Mouse (Mus musculus) liver, embryonic 11.5 days (tissue): Measurements from ENCODE around the gene Zfp648. TPM values are rescaled to one million over a fixed set of nuclear protein-coding genes. Genes with fewer than 3 reads are reported as not detected.

Experiments
- ATAC-seq: fragments of 200-750 bp; cut with Nextera tagmentation; replicated peaks from 2 replicates; pipeline ENCODE4 v1.8.0; 2017; ENCODE audit warnings: moderate number of reproducible peaks, mild to moderate bottlenecking, moderate TSS enrichment, moderate library complexity; ENCODE audit not compliant: low FRiP score
- DNase-seq: peaks from one replicate; pipeline ENCODE4 v3.0.0-alpha.2; 2017; ENCODE audit warnings: low spot score
- H3K27ac ChIP-seq: fragments of 300-500 bp; sonication (generic); 2 replicates; pipeline ENCODE4 v1.5.1; 2014; ENCODE audit warnings: mild to moderate bottlenecking, low read depth, low read length, control low read depth
- H3K27me3 ChIP-seq: fragments of 300-500 bp; sonication (generic); replicated peaks from 2 replicates; pipeline ENCODE4 v1.6.1; 2014; ENCODE audit warnings: low read length, mixed read lengths; ENCODE audit not compliant: control insufficient read depth, insufficient read depth
- H3K36me3 ChIP-seq: fragments of 300-500 bp; sonication (generic); 2 replicates; pipeline ENCODE4 v1.6.1; 2014; ENCODE audit warnings: mild to moderate bottlenecking, low read length, moderate library complexity, mixed read lengths; ENCODE audit not compliant: control insufficient read depth, insufficient read depth
- H3K4me1 ChIP-seq: fragments of 300-500 bp; sonication (generic); replicated peaks from 2 replicates; pipeline ENCODE4 v1.6.1; 2014; ENCODE audit warnings: low read length, mixed read lengths; ENCODE audit not compliant: control insufficient read depth, insufficient read depth
- H3K4me2 ChIP-seq: fragments of 300-500 bp; sonication (generic); 2 replicates; pipeline ENCODE4 v1.6.1; 2014; ENCODE audit warnings: mild to moderate bottlenecking, control low read depth, moderate library complexity
- H3K4me3 ChIP-seq: fragments of 300-500 bp; sonication (generic); 2 replicates; pipeline ENCODE4 v1.5.1; 2014; ENCODE audit warnings: low read depth, low read length, control low read depth
- H3K9ac ChIP-seq: fragments of 300-500 bp; sonication (generic); 2 replicates; pipeline ENCODE4 v1.6.1; 2014; ENCODE audit warnings: low read depth, low read length, control low read depth
- H3K9me3 ChIP-seq: fragments of 300-500 bp; sonication (generic); 2 replicates; pipeline ENCODE4 v1.6.1; 2016; ENCODE audit warnings: low read length, inconsistent platforms, mixed read lengths; ENCODE audit not compliant: control insufficient read depth
- WGBS: fragments of 180-500 bp; shearing (Covaris S2); extraction: QIAGEN DNeasy Blood & Tissue Kit; methylation state at CpG from one replicate; pipeline ENCODE4 v1.1.7; 2014; 5-methylcytosine and 5-hydroxymethylcytosine counted together
- polyA plus RNA-seq: library from polyadenylated mRNA; unstranded; fragments of >200 nt; fragmentation: Nextera tagmentation; extraction: Ambion mirVana; gene quantifications from 2 replicates; pipeline ENCODE4 v1.2.1, GENCODE M21; 2014

Zfp648 gene
- 0.16 TPM in 1 of 2 replicates, not detected in the other for polyA plus RNA-seq

DNA sequence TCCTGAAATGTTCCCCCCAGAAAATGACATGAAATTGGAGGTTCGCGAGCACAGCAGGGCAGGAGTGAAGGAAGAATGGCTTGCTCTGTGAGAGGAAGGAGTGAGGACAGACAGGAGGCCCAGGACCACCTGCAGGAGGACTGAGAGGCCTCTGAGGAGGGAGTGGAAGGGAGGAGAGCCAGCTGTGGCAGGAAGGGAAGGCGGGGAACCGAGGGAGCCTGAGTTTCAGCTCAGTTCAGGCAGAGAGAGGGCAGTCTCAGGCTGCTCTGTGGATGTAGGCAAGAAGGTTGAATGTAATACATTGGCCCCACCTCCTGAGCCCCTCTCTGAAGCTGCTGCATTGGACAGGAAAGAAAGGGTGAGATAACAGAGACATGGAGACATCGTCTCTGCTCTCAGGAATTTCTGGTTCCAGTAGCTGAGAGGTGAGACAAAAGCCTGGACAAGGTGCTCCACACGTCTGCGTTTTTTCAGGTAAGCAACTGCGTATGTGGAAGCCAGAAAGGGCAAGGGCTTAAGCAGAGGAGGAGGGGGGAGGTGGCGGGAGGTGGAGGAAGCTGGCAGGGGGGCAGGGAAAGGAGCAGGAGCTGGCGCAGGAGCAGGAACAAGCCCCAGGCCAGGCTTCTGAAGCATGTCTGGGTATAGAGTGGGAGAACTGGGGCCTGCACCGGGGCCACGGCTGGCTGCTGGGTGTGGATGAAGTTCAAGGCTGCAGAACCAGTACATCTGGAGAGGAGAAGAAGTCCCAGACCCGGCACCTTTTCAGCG is at the start of gene Zfp648:
Gene Zfp648, plus strand, starts transcription at position 233 of the 768 bp plus-strand sequence.
- no peak within 1 kb of the TSS for H3K27ac ChIP-seq
- ATAC-seq, result no peak
- H3K4me1 ChIP-seq, result no peaks in the 10 kb centered on the region
- no peak for DNase-seq
- H3K27me3 ChIP-seq, result peaks cover 29% of the 10 kb centered on the region
- 42% methylated on average over 14 of the region's 14 CpGs for WGBS
- H3K4me3 ChIP-seq, result no peak within 1 kb of the TSS
- no peaks in the 10 kb centered on the region for H3K9me3 ChIP-seq
- no peaks in the 10 kb centered on the region for H3K36me3 ChIP-seq
- no peak within 1 kb of the TSS for H3K4me2 ChIP-seq
- H3K9ac ChIP-seq, result no peak within 1 kb of the TSS

DNA sequence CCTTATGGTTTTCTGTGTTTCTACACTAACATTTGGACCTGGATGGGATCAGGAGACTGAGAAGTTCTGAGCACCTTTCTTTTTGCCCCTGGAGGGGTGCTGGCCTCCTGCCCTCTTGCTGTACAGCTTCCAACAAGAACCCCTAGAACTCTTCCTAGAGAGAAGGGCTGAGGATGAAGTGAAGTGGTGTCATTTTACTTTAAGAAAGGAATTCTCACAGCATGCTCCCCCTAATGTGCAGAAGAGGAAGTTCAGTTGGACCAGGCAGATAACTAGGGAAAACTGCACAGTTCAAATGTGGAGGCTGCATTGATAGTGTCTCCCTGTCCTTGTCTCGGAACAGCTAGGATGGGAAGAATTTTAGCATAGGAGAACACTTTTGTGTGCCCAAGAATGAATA is 48.4 kb upstream of the Zfp648 start:
- Histone ChIP-seq H3K9me3 (no peaks in the 10 kb centered on the region), H3K4me2 (no peak overlapping the region), H3K27ac (no peak overlapping the region), H3K4me3 (no peak overlapping the region), H3K9ac (no peak overlapping the region), H3K36me3 (no peaks in the 10 kb centered on the region), H3K4me1 (no peaks in the 10 kb centered on the region; the same call in 1 of the 2 replicates), H3K27me3 (no peaks in the 10 kb centered on the region)
- DNase-seq (no peak), ATAC-seq (no peak)
- WGBS, result 79% methylated on average over 1 of the region's 1 CpGs

DNA sequence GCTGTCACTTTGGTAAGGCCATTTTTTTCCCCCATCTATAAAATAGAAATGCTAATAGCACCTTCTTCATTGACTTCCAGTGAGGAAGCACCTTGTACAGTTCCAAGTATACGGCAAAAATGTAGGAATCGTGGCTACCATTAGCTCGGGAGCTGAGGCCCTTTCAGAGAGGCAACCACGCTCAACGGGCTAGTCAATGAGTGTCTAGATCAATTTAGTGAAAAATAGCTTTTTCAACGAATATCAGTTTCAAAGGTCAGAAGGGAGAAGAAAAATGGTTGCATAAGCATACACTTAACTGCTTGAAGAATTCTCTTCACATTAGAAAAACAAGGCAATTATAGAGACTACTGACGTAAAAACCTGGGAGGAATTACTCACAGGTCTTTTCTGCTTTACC is 47.2 kb upstream of the Zfp648 start:
- Histone ChIP-seq H3K4me3 (no peak overlapping the region), H3K4me2 (no peak overlapping the region), H3K4me1 (no peaks in the 10 kb centered on the region; the same call in 1 of the 2 replicates), H3K27me3 (no peaks in the 10 kb centered on the region), H3K9me3 (no peaks in the 10 kb centered on the region), H3K9ac (no peak overlapping the region), H3K36me3 (no peaks in the 10 kb centered on the region), H3K27ac (no peak overlapping the region)
- DNase-seq (no peak), ATAC-seq (no peak)
- 83% methylated on average over 7 of the region's 7 CpGs for WGBS

DNA sequence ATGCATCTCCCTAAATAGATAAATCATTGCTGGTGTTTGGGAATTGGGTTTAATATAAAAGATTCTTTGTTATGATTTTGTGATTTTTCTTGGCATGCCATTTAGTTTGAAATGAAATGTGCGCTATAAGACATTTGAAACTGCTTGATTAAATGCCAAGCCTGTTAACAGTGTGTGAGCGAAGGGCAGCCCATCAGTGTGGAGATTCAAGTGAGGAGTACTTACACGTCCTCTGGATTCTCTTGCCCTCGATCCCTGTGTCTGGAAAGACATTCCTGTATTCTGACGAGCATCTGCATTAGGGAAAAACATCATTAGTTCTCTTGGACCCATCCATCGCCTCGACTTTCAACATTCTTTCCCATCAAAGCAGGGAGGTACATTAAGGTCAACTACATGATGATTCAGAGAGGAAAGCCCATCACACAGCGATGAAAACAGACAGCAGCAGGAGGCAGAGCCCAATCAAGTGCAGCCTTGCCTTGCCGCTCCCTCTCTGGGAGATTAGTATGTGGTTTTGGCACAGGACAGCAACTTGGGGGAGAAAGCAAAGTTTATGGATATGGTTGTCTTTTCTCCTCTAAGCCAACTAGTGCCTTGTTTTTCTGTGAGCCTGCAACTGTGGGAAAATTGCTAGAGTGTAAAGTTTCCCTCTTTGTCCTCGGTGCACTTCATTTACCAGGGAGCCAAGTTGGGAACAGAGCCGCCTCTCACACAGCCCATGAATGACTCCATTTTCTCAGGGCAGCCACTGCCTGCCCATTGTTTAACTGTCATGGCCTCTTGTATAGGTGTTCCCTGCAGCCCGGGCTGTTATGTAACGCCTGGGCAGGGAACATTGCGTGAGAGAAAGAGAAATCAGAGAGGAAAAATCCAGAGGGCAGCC is 44.6 kb upstream of the Zfp648 start:
- WGBS, result 69% methylated on average over 14 of the region's 14 CpGs
- DNase-seq (no peak), ATAC-seq (no peak)
- no peak overlapping the region for H3K9ac ChIP-seq
- H3K36me3 ChIP-seq, result no peaks in the 10 kb centered on the region
- no peaks in the 10 kb centered on the region for H3K4me1 ChIP-seq
- H3K27ac ChIP-seq, result no peak overlapping the region
- no peak overlapping the region for H3K4me2 ChIP-seq
- H3K4me3 ChIP-seq, result no peak overlapping the region
- H3K9me3 ChIP-seq, result no peaks in the 10 kb centered on the region
- no peaks in the 10 kb centered on the region for H3K27me3 ChIP-seq

DNA sequence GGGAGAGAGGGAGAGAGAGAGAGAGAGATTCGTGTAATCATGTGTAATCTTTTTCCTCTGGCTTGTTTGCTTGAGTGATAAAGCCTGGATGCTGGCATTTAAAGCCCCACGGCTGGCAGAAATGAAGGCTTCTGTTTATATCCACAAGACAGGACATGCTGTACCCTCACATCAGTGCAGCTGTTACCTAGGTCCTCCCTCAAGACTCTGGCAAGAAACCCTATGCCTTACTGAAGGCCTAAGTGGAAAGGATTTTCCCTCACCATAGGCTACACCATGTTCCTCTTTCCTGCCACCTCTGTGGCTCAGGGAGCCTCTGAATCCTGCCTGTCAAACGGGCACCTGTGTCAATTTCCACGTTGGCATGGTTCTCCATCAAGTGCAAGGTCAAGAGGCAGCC is 43.9 kb upstream of the Zfp648 start:
- ATAC-seq, result no peak
- Histone ChIP-seq H3K27me3 (no peaks in the 10 kb centered on the region), H3K4me1 (no peaks in the 10 kb centered on the region), H3K4me3 (no peak overlapping the region), H3K9ac (no peak overlapping the region), H3K27ac (no peak overlapping the region), H3K9me3 (no peaks in the 10 kb centered on the region), H3K36me3 (no peaks in the 10 kb centered on the region), H3K4me2 (no peak overlapping the region)
- WGBS, result 52% methylated on average over 4 of the region's 4 CpGs
- DNase-seq, result no peak

DNA sequence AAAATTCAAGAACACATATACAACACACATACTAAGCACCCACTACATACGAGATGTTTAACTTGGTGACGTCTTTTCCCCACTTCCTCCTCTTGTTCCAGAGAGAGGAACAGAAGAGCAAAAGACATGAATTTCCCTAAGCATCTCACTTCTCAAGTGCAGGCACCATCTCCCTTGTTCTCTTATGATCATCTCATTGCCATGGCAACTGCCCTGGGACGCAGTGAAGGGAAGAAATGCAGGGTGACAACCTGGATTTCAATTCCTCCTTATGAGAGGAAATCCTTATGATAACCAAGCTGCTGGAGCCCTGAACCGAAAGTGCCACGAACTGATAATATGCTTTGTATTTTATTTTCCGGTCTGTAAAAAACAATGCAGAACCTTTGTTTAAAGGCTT is 33.3 kb upstream of the Zfp648 start:
- Histone ChIP-seq H3K4me1 (no peaks in the 10 kb centered on the region), H3K36me3 (no peaks in the 10 kb centered on the region), H3K27ac (no peak overlapping the region), H3K9ac (no peak overlapping the region), H3K4me2 (no peak overlapping the region), H3K4me3 (no peak overlapping the region), H3K27me3 (no peaks in the 10 kb centered on the region), H3K9me3 (no peaks in the 10 kb centered on the region)
- DNase-seq, result no peak
- whole genome bisulfite sequencing, result 78% methylated on average over 6 of the region's 6 CpGs
- ATAC-seq, result no peak

DNA sequence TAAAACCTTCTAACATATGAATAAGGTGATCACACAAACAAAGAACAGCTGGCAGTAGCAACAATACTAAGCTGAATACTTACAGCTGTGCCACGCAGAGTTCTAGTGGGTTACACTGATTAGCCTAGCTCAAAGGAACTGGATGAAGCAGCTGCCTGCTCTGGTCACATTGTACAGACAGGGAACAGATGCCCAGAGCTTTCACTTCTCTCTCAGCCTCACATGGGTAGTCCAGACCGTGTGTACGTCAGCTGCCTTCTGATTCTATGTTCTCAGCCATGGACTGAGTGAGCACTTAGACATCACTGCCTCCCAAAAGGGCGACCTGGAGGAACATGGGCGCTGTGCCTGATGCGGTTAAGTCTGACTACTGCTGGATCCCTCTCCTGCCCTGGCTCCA is 25.7 kb upstream of the Zfp648 start:
- Histone ChIP-seq H3K9ac (no peak overlapping the region), H3K4me3 (no peak overlapping the region), H3K4me1 (no peaks in the 10 kb centered on the region), H3K9me3 (no peaks in the 10 kb centered on the region), H3K27ac (no peak overlapping the region), H3K4me2 (no peak overlapping the region), H3K36me3 (no peaks in the 10 kb centered on the region), H3K27me3 (no peaks in the 10 kb centered on the region)
- ATAC-seq (no peak), DNase-seq (no peak)
- WGBS, result 77% methylated on average over 6 of the region's 6 CpGs

DNA sequence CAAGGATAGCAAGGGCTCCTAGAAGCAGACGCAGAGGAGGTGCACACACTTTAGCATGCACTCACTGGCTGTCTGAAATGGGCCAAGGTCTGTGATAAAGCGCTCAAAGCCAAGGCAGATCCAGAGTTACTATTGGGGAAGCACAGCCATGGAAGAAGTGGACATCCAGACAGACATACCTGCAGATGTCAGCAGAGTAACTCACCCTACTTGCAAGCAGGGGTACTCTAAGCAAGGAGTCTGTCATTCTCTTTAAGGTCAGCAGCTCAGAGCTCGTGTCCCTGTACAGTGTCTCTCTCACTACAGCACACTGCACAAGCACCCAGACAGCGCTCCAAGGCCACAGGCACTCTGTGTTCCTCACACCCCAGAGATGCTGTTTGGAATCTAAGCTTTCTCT is 23.2 kb upstream of the Zfp648 start:
- WGBS, result 86% methylated on average over 4 of the region's 4 CpGs
- DNase-seq, result no peak
- H3K36me3 ChIP-seq, result no peaks in the 10 kb centered on the region
- no peaks in the 10 kb centered on the region for H3K27me3 ChIP-seq
- H3K4me2 ChIP-seq, result no peak overlapping the region
- no peaks in the 10 kb centered on the region for H3K4me1 ChIP-seq
- H3K27ac ChIP-seq, result no peak overlapping the region
- no peak overlapping the region for H3K9ac ChIP-seq
- ATAC-seq, result no peak
- H3K4me3 ChIP-seq, result no peak overlapping the region
- no peaks in the 10 kb centered on the region for H3K9me3 ChIP-seq
